Mouse (Mus musculus): ENCODE measurements around the gene Vmn1r231. TPM values are rescaled to one million over a fixed set of nuclear protein-coding genes. Genes with fewer than 3 reads are reported as not detected.

Gene Vmn1r231
- polyA plus RNA-seq (2014; fragmentation: Nextera tagmentation; extraction: Ambion mirVana): not detected in 2 replicates

DNA sequence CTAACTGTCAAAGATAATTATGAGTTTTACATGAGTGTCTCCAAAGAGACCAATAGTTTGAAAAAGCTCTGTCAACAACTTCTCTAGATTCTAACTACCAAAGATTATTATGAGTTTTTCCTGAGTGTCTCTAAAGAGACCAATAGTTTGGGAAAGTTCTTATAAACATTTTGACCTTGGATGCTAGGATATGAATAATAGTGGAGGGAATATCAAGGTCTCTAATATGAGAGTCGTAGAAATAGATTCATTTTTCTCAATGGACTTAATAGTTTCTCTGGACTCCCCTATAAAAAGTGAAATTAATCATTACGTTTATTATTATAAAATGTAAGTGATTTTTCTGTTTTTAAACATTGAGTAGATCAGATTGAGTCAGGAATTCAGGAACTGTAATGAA lies at the start of gene Vmn1r231:
Vmn1r231 (minus strand) TSS at position 101 of the 400 bp plus-strand sequence.
- Histone ChIP-seq H3K4me1 (ENCODE audit: control insufficient read depth, insufficient read depth, low read length) (no peaks in the 10 kb centered on the region), H3K36me3 (ENCODE audit: control insufficient read depth, insufficient read depth, low read length) (no peaks in the 10 kb centered on the region), H3K4me3 (ENCODE audit: low read depth, low read length) (no peak within 1 kb of the TSS), H3K9ac (replicated peaks; ENCODE audit: low read depth, low read length) (no peak within 1 kb of the TSS), H3K9me3 (ENCODE audit: control insufficient read depth, low read depth, low read length) (no peaks in the 10 kb centered on the region), H3K27me3 (ENCODE audit: control insufficient read depth, insufficient read depth, low read length) (no peaks in the 10 kb centered on the region), H3K27ac (ENCODE audit: low read length) (no peak within 1 kb of the TSS), H3K4me2 (replicated peaks; ENCODE audit: low read depth, low read length) (no peak within 1 kb of the TSS)
- no peak for ATAC-seq (ENCODE audit: insufficient number of reproducible peaks, insufficient read depth, low FRiP score, low read depth)
- WGBS: 57% methylated on average over 2 of the region's 2 CpGs

- peak overlapping the region; percentile 75 for H3K4me2 ChIP-seq (replicated peaks; ENCODE audit: low read depth, low read length)
- no peaks in the 10 kb centered on the region for H3K27me3 ChIP-seq (ENCODE audit: control insufficient read depth, insufficient read depth, low read length)
- H3K36me3 ChIP-seq (ENCODE audit: control insufficient read depth, insufficient read depth, low read length): no peaks in the 10 kb centered on the region
- H3K9me3 ChIP-seq (ENCODE audit: control insufficient read depth, low read depth, low read length): no peaks in the 10 kb centered on the region
- no peak for ATAC-seq (ENCODE audit: insufficient number of reproducible peaks, insufficient read depth, low FRiP score, low read depth)
- no peak overlapping the region for H3K27ac ChIP-seq (ENCODE audit: low read length)
- peaks cover 14% of the 10 kb centered on the region for H3K4me1 ChIP-seq (ENCODE audit: control insufficient read depth, insufficient read depth, low read length)
- H3K4me3 ChIP-seq (ENCODE audit: low read depth, low read length): peak overlapping the region; percentile 71
- H3K9ac ChIP-seq (replicated peaks; ENCODE audit: low read depth, low read length): peak overlapping the region; percentile 82
Measured at GRCm38 (mm10) chr17:20946636-20947035, 41.7 kb upstream of the Vmn1r231 start.

DNA sequence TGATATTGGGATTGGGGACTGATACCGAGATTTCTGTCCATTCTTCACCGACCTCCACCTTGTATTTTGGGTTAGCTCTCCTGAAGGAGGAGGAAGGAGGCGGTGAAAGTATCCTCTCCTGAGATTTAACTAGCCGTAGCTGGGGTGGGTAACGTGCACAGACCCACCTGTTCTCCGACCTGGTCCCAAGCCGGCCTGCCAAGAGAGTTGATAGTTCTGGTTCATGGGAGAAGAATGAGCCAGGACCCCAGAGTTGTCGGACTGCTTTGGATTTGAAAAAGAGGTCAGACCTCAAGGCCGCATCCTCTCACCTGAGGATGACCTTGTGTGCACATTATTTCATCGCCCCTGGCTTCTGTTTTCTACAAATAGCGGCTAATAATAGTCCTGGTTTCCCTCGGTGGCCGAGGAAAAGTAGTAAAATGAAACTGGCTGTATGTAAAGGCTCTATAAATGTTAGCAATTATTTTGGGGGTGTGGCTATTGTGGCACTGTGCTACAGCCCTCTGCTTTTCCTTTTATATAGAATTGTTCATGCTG lies 41.2 kb upstream of the Vmn1r231 start:
- peak overlapping the region; percentile 82 for H3K9ac ChIP-seq (replicated peaks; ENCODE audit: low read depth, low read length)
- under 1% methylated on average over 13 of the region's 13 CpGs for WGBS
- no peaks in the 10 kb centered on the region for H3K36me3 ChIP-seq (ENCODE audit: control insufficient read depth, insufficient read depth, low read length)
- H3K4me2 ChIP-seq (replicated peaks; ENCODE audit: low read depth, low read length): peak overlapping the region; percentile 75
- H3K4me1 ChIP-seq (ENCODE audit: control insufficient read depth, insufficient read depth, low read length): peaks cover 14% of the 10 kb centered on the region
- no peak for ATAC-seq (ENCODE audit: insufficient number of reproducible peaks, insufficient read depth, low FRiP score, low read depth)
- peak overlapping the region; percentile 71 for H3K4me3 ChIP-seq (ENCODE audit: low read depth, low read length)
- peak overlapping the region; percentile 92 for H3K27ac ChIP-seq (ENCODE audit: low read length)
- H3K27me3 ChIP-seq (ENCODE audit: control insufficient read depth, insufficient read depth, low read length): no peaks in the 10 kb centered on the region
- H3K9me3 ChIP-seq (ENCODE audit: control insufficient read depth, low read depth, low read length): no peaks in the 10 kb centered on the region

GRCm38 (mm10) chr17:20944985-20945891 lies 40.3 kb upstream of the Vmn1r231 start, which contains the start of gene Ppp2r1a:
Ppp2r1a (plus strand) TSS chr17:20945311.
- Histone ChIP-seq H3K9me3 (ENCODE audit: control insufficient read depth, low read depth, low read length) (no peaks in the 10 kb centered on the region), H3K9ac (replicated peaks; ENCODE audit: low read depth, low read length) (peak within 1 kb of the TSS; percentile 82), H3K27ac (ENCODE audit: low read length) (peak within 1 kb of the TSS; percentile 92), H3K36me3 (ENCODE audit: control insufficient read depth, insufficient read depth, low read length) (no peaks in the 10 kb centered on the region), H3K4me1 (ENCODE audit: control insufficient read depth, insufficient read depth, low read length) (peaks cover 14% of the 10 kb centered on the region), H3K27me3 (ENCODE audit: control insufficient read depth, insufficient read depth, low read length) (no peaks in the 10 kb centered on the region), H3K4me2 (replicated peaks; ENCODE audit: low read depth, low read length) (peak within 1 kb of the TSS; percentile 75), H3K4me3 (ENCODE audit: low read depth, low read length) (peak within 1 kb of the TSS; percentile 71)
- WGBS: under 1% methylated on average over 69 of the region's 69 CpGs
- ATAC-seq (ENCODE audit: insufficient number of reproducible peaks, insufficient read depth, low FRiP score, low read depth): peak; percentile 98

GRCm38 (mm10) chr17:20944226-20944625 lies 39.3 kb upstream of the Vmn1r231 start:
- ATAC-seq (ENCODE audit: insufficient number of reproducible peaks, insufficient read depth, low FRiP score, low read depth): no peak
- no peaks in the 10 kb centered on the region for H3K27me3 ChIP-seq (ENCODE audit: control insufficient read depth, insufficient read depth, low read length)
- no peaks in the 10 kb centered on the region for H3K9me3 ChIP-seq (ENCODE audit: control insufficient read depth, low read depth, low read length)
- peak overlapping the region; percentile 82 for H3K27ac ChIP-seq (ENCODE audit: low read length)
- peaks cover 14% of the 10 kb centered on the region for H3K4me1 ChIP-seq (ENCODE audit: control insufficient read depth, insufficient read depth, low read length)
- WGBS: 47% methylated on average over 3 of the region's 3 CpGs
- peak overlapping the region; percentile 71 for H3K4me3 ChIP-seq (ENCODE audit: low read depth, low read length)
- no peaks in the 10 kb centered on the region for H3K36me3 ChIP-seq (ENCODE audit: control insufficient read depth, insufficient read depth, low read length)
- H3K9ac ChIP-seq (replicated peaks; ENCODE audit: low read depth, low read length): peak overlapping the region; percentile 55
- peak overlapping the region; percentile 53 for H3K4me2 ChIP-seq (replicated peaks; ENCODE audit: low read depth, low read length)

- H3K9me3 ChIP-seq (ENCODE audit: control insufficient read depth, low read depth, low read length): no peaks in the 10 kb centered on the region
- no peaks in the 10 kb centered on the region for H3K4me1 ChIP-seq (ENCODE audit: control insufficient read depth, insufficient read depth, low read length)
- H3K4me2 ChIP-seq (replicated peaks; ENCODE audit: low read depth, low read length): no peak within 1 kb of the TSS
- no peak within 1 kb of the TSS for H3K9ac ChIP-seq (replicated peaks; ENCODE audit: low read depth, low read length)
- no peak within 1 kb of the TSS for H3K4me3 ChIP-seq (ENCODE audit: low read depth, low read length)
- ATAC-seq (ENCODE audit: insufficient number of reproducible peaks, insufficient read depth, low FRiP score, low read depth): no peak
- H3K27me3 ChIP-seq (ENCODE audit: control insufficient read depth, insufficient read depth, low read length): no peaks in the 10 kb centered on the region
- 54% methylated on average over 1 of the region's 1 CpGs for WGBS
- no peak within 1 kb of the TSS for H3K27ac ChIP-seq (ENCODE audit: low read length)
- no peaks in the 10 kb centered on the region for H3K36me3 ChIP-seq (ENCODE audit: control insufficient read depth, insufficient read depth, low read length)
Measured at GRCm38 (mm10) chr17:20919614-20920013, 14.7 kb upstream of the Vmn1r231 start, which contains the start of gene Vmn1r232. Vmn1r232 (minus strand) TSS chr17:20919714.

- Histone ChIP-seq H3K9ac (replicated peaks; ENCODE audit: low read depth, low read length) (no peak within 1 kb of the TSS), H3K4me3 (ENCODE audit: low read depth, low read length) (no peak within 1 kb of the TSS), H3K36me3 (ENCODE audit: control insufficient read depth, insufficient read depth, low read length) (no peaks in the 10 kb centered on the region), H3K4me1 (ENCODE audit: control insufficient read depth, insufficient read depth, low read length) (no peaks in the 10 kb centered on the region), H3K9me3 (ENCODE audit: control insufficient read depth, low read depth, low read length) (no peaks in the 10 kb centered on the region), H3K27ac (ENCODE audit: low read length) (no peak within 1 kb of the TSS), H3K4me2 (replicated peaks; ENCODE audit: low read depth, low read length) (no peak within 1 kb of the TSS), H3K27me3 (ENCODE audit: control insufficient read depth, insufficient read depth, low read length) (no peaks in the 10 kb centered on the region)
- 8% methylated on average over 1 of the region's 1 CpGs for WGBS
- ATAC-seq (ENCODE audit: insufficient number of reproducible peaks, insufficient read depth, low FRiP score, low read depth): no peak
Measured at GRCm38 (mm10) chr17:20840144-20840543, 64.7 kb downstream of the Vmn1r231 start, which contains the start of gene Vmn1r230. Vmn1r230 (plus strand) TSS chr17:20840444.
